Mouse (Mus musculus) monocyte, adult 5-6 weeks (primary cell): ENCODE results near the gene Adora2a. TPM values are rescaled to one million over a fixed set of nuclear protein-coding genes. Genes with fewer than 3 reads are reported as not detected.

Experiments used
- total RNA-seq: library from RNA; stranded (forward); fragments of 200-1000, 200-491, 200-594 nt; gene quantifications from 3 replicates; pipeline ENCODE4 v1.2.3, GENCODE M21; 2017

The Adora2a gene
- total RNA-seq, 1 experiment from 2014 or later, result 19.5 TPM

Other genes starting within 250 kb of the Adora2a start
- gene Specc1l, start 104.8 kb upstream of the Adora2a start, total RNA-seq, result 34.2 to 50.5 TPM (median 34.5 TPM) in 3 replicates
- 1.5 to 1.6 TPM (median 1.5 TPM) in 3 replicates for gene Upb1, start 84.2 kb downstream of the Adora2a start, total RNA-seq
- gene Snrpd3, start 200.7 kb downstream of the Adora2a start, total RNA-seq, result 46.3 to 64.6 TPM (median 59.6 TPM) in 3 replicates
- 49.4 to 66.8 TPM (median 54.5 TPM) in 3 replicates for gene Gucd1, start 201.1 kb downstream of the Adora2a start, total RNA-seq
- not detected in 3 replicates for gene Lrrc75b, start 243.5 kb downstream of the Adora2a start, total RNA-seq
- 0.53 to 2.2 TPM in 2 of 3 replicates, not detected in the other for gene Ggt1, start 244.7 kb downstream of the Adora2a start, total RNA-seq